Mouse (Mus musculus): Measurements from ENCODE around the gene Grifin.
A peak's percentile ranks its signal among the peaks of the same experiment; 100 is the strongest.

Grifin gene

DNA sequence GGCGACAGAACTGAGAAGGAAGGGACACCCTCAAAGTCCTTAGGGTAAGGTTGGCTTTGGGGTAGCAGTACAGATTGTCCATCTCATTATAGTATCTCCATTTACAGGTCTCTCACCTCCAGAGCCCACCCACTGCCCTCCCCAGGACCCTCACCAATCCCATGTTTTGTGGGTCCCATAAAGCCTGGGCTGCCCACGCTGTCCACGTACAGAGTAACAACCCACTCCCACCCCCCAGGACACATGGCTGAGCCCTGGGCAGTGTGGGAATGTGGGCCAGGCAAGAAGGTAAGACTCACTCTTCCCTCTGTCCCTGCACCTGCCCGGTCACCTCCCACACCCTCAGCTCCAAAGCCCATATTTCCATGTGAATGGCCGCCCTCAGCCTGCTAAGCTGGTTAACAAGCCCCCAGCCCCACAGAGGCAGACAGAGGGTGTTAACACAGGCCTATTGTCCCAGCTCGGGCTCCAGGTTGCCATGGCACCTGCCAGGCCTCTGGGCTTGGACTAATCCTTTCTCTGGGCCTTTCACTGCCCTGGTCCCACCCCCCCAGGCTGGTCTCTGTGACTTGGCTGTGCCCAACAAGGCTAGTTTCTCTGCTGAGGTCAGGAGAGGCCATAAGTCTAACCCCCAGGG, 19.0 kb upstream of the Grifin start:
- DNase-seq = no peak

DNA sequence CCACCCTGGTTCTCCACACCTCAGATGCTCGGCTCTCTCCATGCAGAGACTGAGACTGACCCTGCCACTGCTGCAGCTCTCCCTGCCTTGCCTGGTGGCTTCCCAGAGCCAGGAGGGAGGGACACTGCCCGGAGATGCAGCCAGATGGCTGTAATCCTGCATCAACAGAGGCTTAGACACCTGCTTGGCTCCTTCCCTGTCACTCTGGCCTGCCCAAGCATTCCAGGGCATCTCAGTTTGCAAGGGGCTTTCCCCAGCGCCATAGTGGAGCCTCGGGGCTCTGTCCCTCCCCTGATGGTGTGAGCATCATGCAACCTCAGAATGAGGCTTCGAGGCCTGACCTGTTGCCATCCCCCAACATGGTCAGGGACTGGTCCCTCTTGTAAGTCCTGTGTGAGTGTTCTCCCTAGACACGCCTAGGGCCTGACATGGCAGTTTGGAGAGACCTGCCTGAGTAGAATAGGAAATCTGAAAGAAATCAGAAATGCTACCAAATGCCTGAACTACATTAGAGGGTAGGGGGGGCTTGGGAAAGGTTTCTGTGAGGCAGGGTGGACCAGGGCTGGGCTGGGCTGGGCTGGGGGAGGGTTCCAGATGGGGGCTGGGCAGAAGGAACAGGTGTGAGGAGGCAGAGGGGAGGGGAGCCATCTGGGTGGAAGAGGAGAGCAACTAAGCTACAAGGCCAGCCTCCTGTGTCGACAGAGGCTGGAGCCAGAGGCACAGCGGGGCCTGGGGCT, 18.3 kb upstream of the Grifin start:
- DNase-seq = no peak

GRCm38 (mm10) chr5:140581569-140581968, 16.7 kb upstream of the Grifin start:
- no peak for DNase-seq

DNA sequence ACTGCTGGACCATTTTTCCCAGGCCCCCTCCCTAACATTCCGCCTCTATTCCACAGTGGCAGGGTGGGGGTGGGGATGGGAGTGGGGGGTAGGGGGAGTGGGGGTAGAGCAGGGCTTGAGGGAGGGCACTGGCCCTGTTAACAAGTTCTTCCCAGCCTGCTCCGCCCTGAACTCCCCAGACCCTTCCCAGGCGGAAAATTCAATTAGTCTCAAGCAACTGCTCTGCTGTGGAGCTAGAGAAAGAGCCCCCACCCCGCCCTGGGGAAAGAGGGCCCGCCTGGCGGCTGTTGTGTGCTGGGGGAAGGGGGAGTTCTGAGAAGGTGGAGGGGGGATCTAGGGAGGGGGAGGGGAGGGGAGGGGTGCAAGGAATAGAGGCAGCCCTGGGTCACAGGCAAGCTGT, 14.9 kb upstream of the Grifin start:
- no peak for DNase-seq

DNA sequence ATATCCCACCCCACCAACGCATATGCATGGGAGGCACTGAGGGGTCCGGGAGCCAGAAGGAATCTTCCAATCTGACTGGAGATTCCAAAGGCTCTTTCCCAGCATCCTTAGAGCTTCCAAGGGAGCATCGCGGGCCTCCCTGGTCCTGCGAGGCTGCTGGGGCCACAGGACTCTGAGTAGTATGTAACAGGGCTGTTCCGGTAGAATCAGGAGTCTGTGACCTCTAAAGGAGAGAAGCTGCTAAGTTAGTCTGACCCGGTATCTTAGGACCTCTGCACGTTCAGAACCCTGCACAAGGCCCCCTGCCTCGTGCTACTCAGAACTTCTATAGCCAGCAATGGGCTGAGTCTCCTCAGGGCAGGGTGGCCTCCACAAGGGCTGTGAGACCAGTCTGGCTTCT, 14.3 kb upstream of the Grifin start:
- no peak for DNase-seq

- DNase-seq = no peak
Measured at GRCm38 (mm10) chr5:140575381-140575866, 10.6 kb upstream of the Grifin start.

GRCm38 (mm10) chr5:140572611-140573010, 7.7 kb upstream of the Grifin start:
- DNase-seq = no peak

DNA sequence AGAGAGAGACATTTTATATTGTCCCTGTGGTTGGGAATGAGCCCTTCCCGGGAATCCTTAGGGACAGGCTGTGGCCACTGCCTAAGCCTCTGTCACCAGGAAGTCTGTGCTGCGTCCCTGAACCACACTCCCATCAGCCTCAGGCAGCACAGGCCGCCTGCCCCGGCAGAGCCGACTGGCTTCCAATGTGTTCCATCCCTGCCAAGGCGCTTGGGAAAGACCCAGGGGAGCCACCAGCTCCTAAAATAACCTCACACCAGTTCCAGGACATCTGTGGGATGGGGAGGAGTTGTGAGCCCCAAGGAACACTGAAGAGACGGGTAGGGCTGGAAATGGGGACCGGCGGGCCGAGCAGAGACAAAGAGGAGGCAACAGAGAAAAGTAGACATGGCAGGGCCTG, 6.8 kb upstream of the Grifin start:
- DNase-seq = no peak

GRCm38 (mm10) chr5:140571201-140571600, 6.3 kb upstream of the Grifin start:
- DNase-seq = no peak

- DNase-seq = no peak
Measured at GRCm38 (mm10) chr5:140570223-140570870, 5.5 kb upstream of the Grifin start.

GRCm38 (mm10) chr5:140569032-140569595, 4.2 kb upstream of the Grifin start:
- no peak for DNase-seq

DNA sequence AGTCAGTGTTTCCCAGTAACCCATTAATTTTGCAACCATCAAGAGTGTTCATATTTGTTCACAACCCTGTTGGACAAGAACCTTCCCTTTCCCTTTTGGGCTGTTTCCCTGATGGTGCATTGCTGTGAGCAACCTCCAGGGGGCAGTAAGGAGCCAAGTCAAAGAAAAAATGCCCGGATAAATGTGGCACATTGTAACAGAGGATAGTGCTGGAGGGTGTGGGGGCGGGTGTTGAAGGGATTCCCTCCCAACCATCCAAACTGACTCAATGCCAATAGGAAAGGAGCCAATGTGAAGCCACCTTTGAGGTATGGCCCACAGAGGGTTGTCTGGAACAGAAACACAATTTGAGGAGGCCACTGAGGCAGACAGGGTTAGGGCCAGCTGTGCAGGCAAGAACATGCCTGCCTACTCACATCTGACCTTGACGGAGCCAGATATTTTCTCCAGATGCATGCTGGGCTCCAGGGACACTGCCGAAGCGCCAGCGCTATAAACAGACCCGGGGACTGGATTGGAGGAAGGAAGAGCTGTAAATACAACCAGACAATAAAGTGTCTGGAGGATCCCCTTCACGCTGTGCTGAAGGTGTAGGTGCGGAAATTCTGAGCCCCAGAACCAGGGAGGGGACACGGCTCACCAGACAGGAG, 3.6 kb upstream of the Grifin start:
- DNase-seq = peak; percentile 58

GRCm38 (mm10) chr5:140567751-140568150, 2.9 kb upstream of the Grifin start:
- no peak for DNase-seq

DNA sequence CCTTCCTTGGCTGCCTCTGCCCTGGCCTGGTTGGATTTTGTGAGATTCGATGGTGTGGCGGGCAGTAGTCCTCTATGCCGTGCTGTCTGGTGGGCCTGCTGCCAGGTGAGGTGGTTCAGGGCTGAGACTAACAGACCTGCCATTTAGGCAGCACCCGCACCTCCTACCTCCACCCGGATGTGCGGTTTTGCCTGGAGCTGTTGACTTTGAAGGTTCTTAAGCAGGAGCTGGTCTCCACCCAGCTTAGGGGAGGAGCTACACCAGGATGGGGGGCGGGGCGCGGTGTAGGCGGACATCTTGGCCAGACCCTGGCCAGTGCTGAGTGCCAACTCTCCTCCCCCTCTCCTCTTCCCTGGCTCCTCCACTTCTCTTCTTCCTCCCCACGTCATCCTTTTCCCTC, 2.5 kb upstream of the Grifin start:
- DNase-seq = no peak

- DNase-seq = no peak
Measured at GRCm38 (mm10) chr5:140566271-140566670, 1.4 kb upstream of the Grifin start.

DNA sequence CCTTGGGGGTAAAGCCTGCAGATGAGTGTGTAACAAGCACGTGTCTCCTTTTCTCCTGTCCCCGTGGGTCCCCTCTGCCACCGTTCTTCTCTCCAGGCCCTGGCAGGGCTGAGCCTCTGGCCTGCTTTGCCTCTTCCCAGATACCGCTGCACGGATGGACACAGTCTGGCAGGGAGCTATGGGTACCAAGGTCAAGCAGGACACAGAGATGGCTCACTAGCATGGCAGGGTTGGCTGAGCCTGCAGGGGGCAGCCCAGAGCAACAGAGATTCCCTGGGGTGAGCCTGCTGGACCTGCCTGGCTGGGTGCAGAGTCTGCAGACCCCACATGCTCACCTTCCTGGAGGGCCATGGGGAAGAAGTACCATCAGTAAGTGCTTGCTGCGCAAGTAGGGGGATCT, 985 bp upstream of the Grifin start:
- no peak for DNase-seq

GRCm38 (mm10) chr5:140565451-140565850, 580 bp upstream of the Grifin start:
- no peak for DNase-seq

DNA sequence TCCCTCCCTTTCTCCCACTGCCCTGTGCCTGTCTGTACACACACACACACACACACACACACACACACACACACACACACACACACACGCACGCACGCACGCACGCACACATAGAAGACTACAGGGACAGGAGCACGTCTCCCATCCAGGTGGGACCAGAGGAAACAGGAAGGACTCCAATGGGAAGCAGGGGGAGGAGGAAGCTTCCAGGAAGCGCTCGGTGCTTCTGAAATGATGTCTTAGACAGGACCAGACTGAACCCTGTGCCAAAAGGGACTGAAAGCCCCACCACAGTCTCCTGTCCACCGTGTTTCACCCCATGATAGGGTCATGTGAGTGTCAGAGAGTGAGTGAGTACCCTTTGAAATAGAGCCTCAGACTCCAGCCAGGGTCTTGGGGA, 2.3 kb downstream of the Grifin start:
- no peak for DNase-seq

- DNase-seq = no peak
Measured at GRCm38 (mm10) chr5:140556859-140557258, 8.0 kb downstream of the Grifin start.

DNA sequence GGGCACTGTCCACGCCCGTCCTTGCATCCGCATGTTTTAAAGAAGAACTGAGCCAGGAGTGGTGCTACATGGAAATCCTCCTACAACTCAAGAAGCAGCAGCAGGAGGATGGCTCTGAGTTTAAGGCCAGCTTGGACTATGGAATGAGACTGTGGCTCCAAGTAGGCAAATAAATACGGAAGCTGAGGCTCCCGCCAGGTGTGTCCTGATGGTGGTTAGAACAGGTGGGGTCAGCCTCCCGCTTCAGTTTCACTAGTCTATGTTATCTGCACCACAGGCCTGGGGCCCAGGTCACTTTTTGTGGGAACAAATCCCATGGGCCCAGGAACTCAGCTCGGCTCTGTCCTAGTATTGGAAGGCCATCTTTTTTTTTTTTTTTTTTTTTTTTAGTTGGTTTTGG, 11.2 kb downstream of the Grifin start:
- no peak for DNase-seq

- no peak for DNase-seq
Measured at GRCm38 (mm10) chr5:140549306-140550047, 15.4 kb downstream of the Grifin start.

GRCm38 (mm10) chr5:140546332-140546731, 18.5 kb downstream of the Grifin start:
- no peak for DNase-seq

DNA sequence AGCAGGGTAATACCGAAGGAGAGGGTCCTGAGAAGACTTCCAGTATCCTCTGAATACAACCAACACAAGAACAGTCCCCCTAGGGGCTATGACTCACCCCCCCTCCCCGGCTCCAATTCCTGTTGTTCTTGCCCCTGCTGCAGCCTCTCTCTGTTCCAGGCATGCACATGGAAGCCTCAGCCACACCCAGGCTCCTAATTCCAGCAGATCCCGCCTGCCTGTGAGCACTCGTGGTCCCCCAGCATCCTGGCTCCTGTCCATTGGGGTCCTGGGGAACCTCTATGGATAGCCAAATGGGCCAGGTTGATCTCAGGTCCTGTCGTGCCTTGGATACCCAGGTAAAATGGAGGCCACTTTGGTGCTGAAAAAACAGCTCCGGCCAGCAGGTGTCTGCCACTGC, 19.2 kb downstream of the Grifin start:
- no peak for DNase-seq

Data from cerebellum, adult 8-10 months (tissue).